Mouse (Mus musculus) kidney, adult 2 months (tissue): ENCODE results near the gene Usp43. TPM values are rescaled to one million over a fixed set of nuclear protein-coding genes. Genes with fewer than 3 reads are reported as not detected.

ENCODE experiments used
- DNase-seq: peaks from one replicate; pipeline ENCODE4 v3.0.0; 2021
- H3K27ac ChIP-seq: fragments of 200-500 bp; 2 replicates; pipeline ENCODE4 v1.5.1; 2012; ENCODE audit warnings: low read depth, low read length, control low read depth, inconsistent platforms; ENCODE audit not compliant: insufficient read depth
- H3K27me3 ChIP-seq: fragments of 200-500 bp; replicated peaks from 2 replicates; pipeline ENCODE4 v1.6.1; 2012; ENCODE audit warnings: mild to moderate bottlenecking, moderate library complexity, low read length, inconsistent platforms; ENCODE audit not compliant: control insufficient read depth, insufficient read depth
- H3K36me3 ChIP-seq: fragments of 200-500 bp; 2 replicates; pipeline ENCODE4 v1.6.1; 2012; ENCODE audit warnings: mild to moderate bottlenecking, moderate library complexity, low read length, inconsistent platforms; ENCODE audit not compliant: control insufficient read depth, insufficient read depth
- H3K4me1 ChIP-seq: fragments of 200-500 bp; 2 replicates; pipeline ENCODE4 v1.6.1; 2011; ENCODE audit warnings: low read length; ENCODE audit not compliant: control insufficient read depth, insufficient read depth
- H3K4me3 ChIP-seq: fragments of 200-500 bp; 2 replicates; pipeline ENCODE4 v1.5.1; 2011; ENCODE audit warnings: mild to moderate bottlenecking, low read depth, low read length, control low read depth; ENCODE audit not compliant: insufficient read depth
- CTCF ChIP-seq: fragments of 200-500 bp; conservative IDR thresholded peaks from 2 replicates; pipeline ENCODE4 v1.5.1; 2011; ENCODE audit warnings: low read depth, mild to moderate bottlenecking, control low read depth, low read length, moderate library complexity, mixed read lengths; ENCODE audit not compliant: insufficient read depth, insufficient read length
- POLR2A ChIP-seq: fragments of 200-500 bp; IDR thresholded peaks from one replicate; pipeline ENCODE4 v1.6.1; 2011; ENCODE audit warnings: low read depth, low read length, control low read depth
- WGBS: fragments of 180-500 bp; shearing (Covaris S2); methylation state at CpG from one replicate; pipeline ENCODE4 v1.1.7; 2018; 5-methylcytosine and 5-hydroxymethylcytosine counted together
- polyA plus RNA-seq: library from polyadenylated mRNA; depleted of rRNA; stranded (reverse); fragments of >200 nt; gene quantifications from 2 replicates; pipeline ENCODE4 v1.2.3, GENCODE M21; 2012

Gene Usp43
- polyA plus RNA-seq, 1 experiment, result 3.0 TPM

DNA sequence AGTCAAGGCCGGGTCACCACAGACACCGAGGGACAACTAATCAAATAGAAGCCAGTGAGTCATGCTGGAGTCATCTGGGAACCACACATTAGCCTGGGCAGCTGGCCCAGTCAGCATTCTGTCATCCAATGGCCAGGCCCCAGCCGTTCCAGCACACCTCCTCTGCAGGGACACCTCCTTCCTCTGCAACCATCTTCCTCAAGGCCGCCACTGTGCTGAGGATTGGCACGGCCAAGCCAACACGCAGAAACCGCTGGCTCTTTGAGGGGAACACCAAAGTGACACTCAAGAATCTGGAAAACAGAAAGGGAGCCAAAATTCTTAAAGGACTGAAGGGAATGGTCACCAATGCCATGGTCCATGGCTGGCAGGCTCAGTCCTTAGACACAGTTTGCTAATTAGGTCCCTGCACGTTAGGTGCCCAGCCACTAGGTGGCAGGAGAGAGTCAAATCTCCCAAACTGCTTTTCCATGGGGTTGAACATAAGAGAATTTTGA, 24.8 kb downstream of the Usp43 start:
- no peak overlapping the region for H3K4me3 ChIP-seq
- H3K4me1 ChIP-seq, result no peaks in the 10 kb centered on the region
- no peak overlapping the region for H3K27ac ChIP-seq
- H3K36me3 ChIP-seq, result no peaks in the 10 kb centered on the region
- TF ChIP-seq POLR2A (no peak), CTCF (peak; percentile 90)
- peak; percentile 81 for DNase-seq
- 40% methylated on average over 8 of the region's 8 CpGs for WGBS
- no peaks in the 10 kb centered on the region for H3K27me3 ChIP-seq

DNA sequence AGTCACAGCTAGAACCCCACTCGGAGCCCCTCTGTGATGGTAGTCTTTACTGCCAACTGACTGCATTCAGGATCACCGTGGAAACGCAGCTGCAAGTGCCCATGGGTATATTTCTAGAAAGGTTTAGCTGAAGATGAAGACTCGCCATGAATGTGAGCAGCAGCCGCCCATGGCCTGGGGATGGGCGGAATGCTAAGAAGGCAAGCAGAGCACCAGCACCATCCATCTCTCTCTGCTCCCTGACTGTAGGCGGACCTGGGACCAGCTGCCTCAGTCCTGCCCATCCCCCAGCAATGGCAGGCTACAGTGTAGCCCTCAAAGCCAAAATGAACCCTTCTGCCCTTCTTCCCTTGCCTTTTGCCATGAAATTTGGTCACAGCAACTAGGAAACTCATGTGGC, 26.3 kb downstream of the Usp43 start:
- no peak for TF ChIP-seq CTCF
- no peak for TF ChIP-seq POLR2A
- Histone ChIP-seq H3K4me1 (no peaks in the 10 kb centered on the region), H3K36me3 (no peaks in the 10 kb centered on the region), H3K27me3 (no peaks in the 10 kb centered on the region), H3K27ac (no peak overlapping the region), H3K4me3 (no peak overlapping the region)
- WGBS, result 94% methylated on average over 7 of the region's 7 CpGs
- no peak for DNase-seq

DNA sequence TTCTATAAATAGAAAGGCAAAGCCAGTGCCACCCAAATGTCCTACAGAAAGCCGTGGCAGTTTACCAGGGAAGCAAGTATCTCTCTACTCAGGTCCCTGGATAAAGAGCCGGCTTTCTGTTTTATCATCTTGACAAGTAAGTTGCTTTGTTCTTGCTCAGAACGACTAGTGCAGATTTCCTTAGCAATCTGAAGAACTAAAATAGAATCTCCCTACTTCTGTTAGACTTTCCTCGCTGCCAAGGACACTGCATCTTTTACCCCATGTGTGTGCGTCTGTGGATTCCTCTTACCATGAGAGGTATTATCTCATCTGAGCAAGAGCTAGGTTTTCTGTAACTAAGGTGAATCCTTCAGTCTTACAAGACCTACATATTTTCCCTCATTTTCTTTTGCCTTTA, 33.4 kb downstream of the Usp43 start:
- Histone ChIP-seq H3K36me3 (no peaks in the 10 kb centered on the region), H3K4me1 (no peaks in the 10 kb centered on the region), H3K4me3 (no peak overlapping the region), H3K27me3 (no peaks in the 10 kb centered on the region), H3K27ac (no peak overlapping the region)
- WGBS, result 86% methylated on average over 5 of the region's 5 CpGs
- DNase-seq, result no peak
- TF ChIP-seq CTCF, result no peak
- no peak for TF ChIP-seq POLR2A

DNA sequence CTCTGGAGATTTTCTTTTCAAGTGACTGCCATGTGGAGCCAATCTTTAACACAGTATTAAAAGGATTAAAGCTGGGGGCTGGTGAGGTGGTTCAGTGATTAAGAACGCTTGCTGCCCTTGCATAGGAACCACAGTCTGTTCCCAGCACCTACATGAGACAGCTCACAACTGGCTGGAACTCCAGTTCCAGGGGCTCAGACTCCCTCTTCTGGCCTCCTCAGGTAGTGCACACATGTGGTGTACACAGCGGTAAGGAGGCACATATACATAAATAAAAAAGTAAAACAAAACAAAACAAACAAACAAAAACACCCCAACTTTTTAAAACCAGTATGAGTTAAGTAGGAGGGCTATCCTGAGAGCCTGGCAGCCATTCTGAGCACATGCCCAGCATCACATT, 36.0 kb downstream of the Usp43 start:
- H3K36me3 ChIP-seq, result no peaks in the 10 kb centered on the region
- DNase-seq, result no peak
- no peak overlapping the region for H3K27ac ChIP-seq
- H3K4me3 ChIP-seq, result no peak overlapping the region
- no peaks in the 10 kb centered on the region for H3K4me1 ChIP-seq
- WGBS, result 92% methylated on average over 2 of the region's 2 CpGs
- H3K27me3 ChIP-seq, result no peaks in the 10 kb centered on the region
- TF ChIP-seq CTCF, result no peak
- TF ChIP-seq POLR2A, result no peak

DNA sequence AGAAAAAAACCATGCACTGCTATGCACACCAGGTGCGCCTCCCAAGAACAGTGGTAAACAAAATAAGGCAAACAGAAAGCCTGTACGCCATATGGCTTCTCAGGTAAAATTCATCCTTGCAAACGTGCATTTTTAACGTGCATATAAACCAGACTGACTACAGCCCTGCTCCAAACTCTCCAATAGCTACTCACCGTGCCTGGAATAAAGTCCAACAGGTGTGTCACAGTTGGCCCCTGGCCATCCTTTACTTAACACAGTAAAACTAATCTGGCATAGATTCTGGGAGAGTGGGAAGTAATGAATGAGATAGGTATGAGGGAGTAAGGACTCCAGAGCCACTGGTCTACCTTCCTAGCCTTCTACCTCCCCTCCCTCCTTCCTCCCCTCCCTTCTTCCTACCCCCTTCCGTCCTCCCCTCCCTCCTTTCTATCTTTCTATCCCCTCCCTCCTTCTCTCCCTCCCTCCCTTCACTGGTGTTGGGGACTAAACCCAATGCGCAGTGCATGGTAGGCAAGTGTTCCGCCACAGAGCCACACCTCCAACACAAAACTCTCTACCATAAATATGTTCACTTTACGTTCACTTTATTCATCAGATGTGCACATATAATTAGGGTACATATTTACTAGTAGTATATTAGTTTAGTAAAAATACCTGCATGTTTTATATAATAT, 56.3 kb downstream of the Usp43 start:
- H3K27ac ChIP-seq, result no peak overlapping the region
- H3K4me1 ChIP-seq, result no peaks in the 10 kb centered on the region
- H3K4me3 ChIP-seq, result no peak overlapping the region
- no peaks in the 10 kb centered on the region for H3K27me3 ChIP-seq
- no peak for DNase-seq
- 79% methylated on average over 9 of the region's 9 CpGs for WGBS
- no peaks in the 10 kb centered on the region for H3K36me3 ChIP-seq
- no peak for TF ChIP-seq POLR2A
- TF ChIP-seq CTCF, result no peak

DNA sequence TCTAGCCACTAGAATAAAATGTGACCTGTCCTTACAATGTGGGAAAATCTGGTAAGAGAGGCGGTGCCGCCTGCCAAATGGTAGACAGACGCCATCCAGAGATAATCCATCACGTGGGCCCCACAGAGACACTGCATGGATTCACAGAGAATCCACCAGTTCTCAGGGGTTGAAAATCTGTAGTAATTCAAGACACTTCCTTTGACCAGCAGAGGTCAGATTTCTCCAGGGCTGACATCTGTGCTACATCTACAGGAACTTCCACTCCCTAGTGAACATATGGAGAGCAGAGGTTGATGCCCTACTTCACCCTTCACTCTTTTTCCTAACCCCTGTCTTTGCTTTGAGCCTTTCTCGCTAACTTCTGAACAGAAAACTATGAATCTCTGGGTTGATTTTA, 56.9 kb downstream of the Usp43 start:
- Histone ChIP-seq H3K4me1 (no peaks in the 10 kb centered on the region), H3K27ac (no peak overlapping the region), H3K36me3 (no peaks in the 10 kb centered on the region), H3K4me3 (no peak overlapping the region), H3K27me3 (no peaks in the 10 kb centered on the region)
- no peak for TF ChIP-seq CTCF
- no peak for TF ChIP-seq POLR2A
- no peak for DNase-seq
- 80% methylated on average over 5 of the region's 5 CpGs for WGBS

DNA sequence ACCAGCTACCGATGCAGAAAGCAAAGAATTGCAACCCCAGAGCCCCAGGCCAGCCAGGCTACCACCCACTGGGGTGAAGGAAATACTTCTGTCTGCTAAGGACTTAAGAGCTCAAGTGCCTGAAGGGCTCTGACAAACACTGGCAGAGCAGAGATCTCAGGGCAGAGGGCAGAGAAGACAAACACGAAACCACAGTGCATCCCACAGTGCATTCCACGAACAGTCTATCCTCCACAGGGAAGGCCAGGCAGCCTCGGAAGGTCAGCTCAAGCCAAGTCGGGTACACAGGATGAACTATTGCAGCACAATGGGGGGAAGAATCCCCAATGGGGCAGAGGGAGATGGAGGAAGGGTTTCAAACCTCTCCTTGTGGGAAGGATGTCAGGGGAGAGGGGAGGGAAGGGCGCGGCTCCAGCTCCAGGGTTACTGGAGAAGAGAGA, 60.5 kb downstream of the Usp43 start:
- DNase-seq, result no peak
- H3K27me3 ChIP-seq, result no peaks in the 10 kb centered on the region
- no peak for TF ChIP-seq POLR2A
- no peak for TF ChIP-seq CTCF
- H3K36me3 ChIP-seq, result no peaks in the 10 kb centered on the region
- no peak overlapping the region for H3K27ac ChIP-seq
- H3K4me1 ChIP-seq, result no peaks in the 10 kb centered on the region
- WGBS, result 28% methylated on average over 7 of the region's 7 CpGs
- no peak overlapping the region for H3K4me3 ChIP-seq
